19 mouse cellular contexts compared by ENCODE assay signal in genomic region chr5:124218986-124219385, GRCm38 (mm10). TPM values are rescaled to one million over a fixed set of nuclear protein-coding genes. Genes with fewer than 3 reads are reported as not detected.
A peak's percentile ranks its signal among the peaks of the same experiment; 100 is the strongest.
DNase-seq lines count a peak whose midpoint lies in the region; ATAC-seq and TF ChIP-seq lines count a peak whose summit lies in the region.
"Had no signal": no experiment of that assay in that cellular context is flagged by ENCODE, and none has a peak within 500 bp of the region (broad histone marks: within the 10 kb centered on the region; RNA-seq: fewer than 3 reads in every experiment).

No protein-coding gene starts in this region.

- peak overlapping the region; percentile 43 for H3K4me2 ChIP-seq in heart, embryonic 15.5 days
- H3K4me2 ChIP-seq: hindbrain, embryonic 13.5 days; liver, embryonic 13.5 days had no signal

- H3K36me3 ChIP-seq in heart, embryonic 10.5 days = peaks cover 14% of the 10 kb centered on the region; the same call in 1 of the 2 replicates
- H3K36me3 ChIP-seq in heart, embryonic 15.5 days = peaks cover 8% of the 10 kb centered on the region; the same call in 1 of the 2 replicates
- H3K36me3 ChIP-seq in embryonic facial prominence, embryonic 10.5 days (replicated peaks) = 0 out of 2 replicates have a peak, but pooled peaks cover 10% of the 10 kb centered on the region
- H3K36me3 ChIP-seq: hindbrain, embryonic 13.5 days had no signal

- no peaks in the 10 kb centered on the region for H3K27me3 ChIP-seq in heart, embryonic 10.5 days (ENCODE audit: insufficient read depth, poor library complexity, severe bottlenecking)
- no peaks in the 10 kb centered on the region for H3K27me3 ChIP-seq in heart, embryonic 15.5 days
- H3K27me3 ChIP-seq in embryonic facial prominence, embryonic 10.5 days (replicated peaks; ENCODE audit: low read depth, poor library complexity, severe bottlenecking) = no peaks in the 10 kb centered on the region
- H3K27me3 ChIP-seq: liver, embryonic 13.5 days; megakaryocyte, embryonic 14.5 days had no signal

- H3K9ac ChIP-seq in heart, embryonic 15.5 days = no peak overlapping the region
- H3K9ac ChIP-seq: hindbrain, embryonic 13.5 days; liver, embryonic 13.5 days had no signal

- no peaks in the 10 kb centered on the region for H3K9me3 ChIP-seq in heart, embryonic 10.5 days
- no peaks in the 10 kb centered on the region for H3K9me3 ChIP-seq in heart, embryonic 15.5 days (replicated peaks)
- no peaks in the 10 kb centered on the region for H3K9me3 ChIP-seq in embryonic facial prominence, embryonic 10.5 days
- H3K9me3 ChIP-seq: hindbrain, embryonic 13.5 days; liver, embryonic 13.5 days; megakaryocyte, embryonic 14.5 days had no signal

- peak; percentile 47; the same call in 1 of the 2 replicates for ATAC-seq in heart, embryonic 15.5 days (replicated peaks; ENCODE audit: insufficient number of reproducible peaks, insufficient read depth, low FRiP score, low read depth)
- ATAC-seq: forebrain, embryonic 14.5 days; midbrain, embryonic 16.5 days had no signal

- TF ChIP-seq CTCF in left cerebral cortex, adult 2 months (IDR thresholded peaks at IDR 0.05) = no peak

- DNase-seq in heart, adult 11 months = peak; percentile 97
- DNase-seq in heart, embryonic 10.5 days (ENCODE audit: low spot score) = no peak
- no peak for DNase-seq in left cerebral cortex, adult 2 months (ENCODE audit: extremely low spot score in 1 of 2, low spot score in 2 of 2)
- no peak for DNase-seq in left cerebral cortex, postnatal 14 days (ENCODE audit: low spot score in 2 of 2)
- peak; percentile 53 to 68 for DNase-seq in lung, postnatal 4 days
- no peak for DNase-seq in embryonic facial prominence, embryonic 10.5 days (ENCODE audit: low spot score)
- no peak for DNase-seq in ovary, postnatal 14 days (ENCODE audit: low spot score)
- DNase-seq: adrenal gland, adult 2 months; cerebellum, adult 9-10 months; embryo, embryonic 11 days; gastrocnemius, postnatal 10 days; kidney, adult 11 months; liver, embryonic 13.5 days; right cerebral cortex, postnatal 14 days had no signal

- no peak overlapping the region for H3K4me3 ChIP-seq in heart, embryonic 10.5 days
- H3K4me3 ChIP-seq in left cerebral cortex, adult 2 months = no peak overlapping the region
- H3K4me3 ChIP-seq in heart, embryonic 15.5 days = no peak overlapping the region
- no peak overlapping the region for H3K4me3 ChIP-seq in embryonic facial prominence, embryonic 10.5 days
- H3K4me3 ChIP-seq: hindbrain, embryonic 13.5 days; liver, embryonic 13.5 days; megakaryocyte, embryonic 14.5 days had no signal

- 50% methylated on average over 7 of the region's 7 CpGs for WGBS in heart, embryonic 10.5 days
- WGBS in heart, embryonic 15.5 days = 32% methylated on average over 7 of the region's 7 CpGs
- 88% methylated on average over 7 of the region's 7 CpGs for WGBS in embryonic facial prominence, embryonic 10.5 days

- intact Hi-C loops in left cerebral cortex, adult 2 months (cut with DNase I) = loop anchor here (1.0 to 2.0 kb wide), 2 partner anchors 32 to 46 kb away; no protein-coding TSS in a partner anchor
- intact Hi-C loops in left cerebral cortex, postnatal 14 days (cut with DNase I) = no loop called here

- H3K4me1 ChIP-seq in heart, embryonic 10.5 days = peaks cover 87% of the 10 kb centered on the region
- H3K4me1 ChIP-seq in heart, embryonic 15.5 days (replicated peaks) = peaks cover 99% of the 10 kb centered on the region
- H3K4me1 ChIP-seq in embryonic facial prominence, embryonic 10.5 days = peaks cover 33% of the 10 kb centered on the region

- H3K27ac ChIP-seq in heart, embryonic 10.5 days = no peak overlapping the region
- peak overlapping the region; percentile 90 for H3K27ac ChIP-seq in left cerebral cortex, adult 2 months
- peak overlapping the region; percentile 89 for H3K27ac ChIP-seq in heart, embryonic 15.5 days
- no peak overlapping the region for H3K27ac ChIP-seq in embryonic facial prominence, embryonic 10.5 days (replicated peaks)
- H3K27ac ChIP-seq: hindbrain, embryonic 13.5 days; liver, embryonic 13.5 days had no signal

RNA-seq across cellular contexts. Expression of gene Pitpnm2, which starts 30.6 kb away (rescaled TPM):
- 4.8 and 6.1 TPM in 2 replicates for polyA plus RNA-seq in heart, embryonic 10.5 days (2016; fragmentation: Nextera tagmentation; extraction: Ambion mirVana)
- 100 to 1,000 TPM; 317 to 336 TPM for total RNA-seq in left cerebral cortex, adult 2 months (2021)
- total RNA-seq in left cerebral cortex, postnatal 14 days (2021) = 100 to 1,000 TPM; 202 to 237 TPM
- polyA plus RNA-seq in heart, embryonic 15.5 days (2015; fragmentation: Nextera tagmentation; extraction: Ambion mirVana) = 4.9 and 7.9 TPM in 2 replicates
- polyA plus RNA-seq in embryonic facial prominence, embryonic 10.5 days (2016; fragmentation: Nextera tagmentation; extraction: Ambion mirVana) = 3.2 and 4.0 TPM in 2 replicates

Comparison
In these comparisons a context has a peak if more than half of its experiments do, and no peak if none do; other contexts are left out.
1. DNase-seq: peak in heart, adult 11 months (single experiment) and lung, postnatal 4 days (2 of 2); none in heart, embryonic 10.5 days (single experiment), left cerebral cortex, adult 2 months (0 of 2), left cerebral cortex, postnatal 14 days (0 of 2), embryonic facial prominence, embryonic 10.5 days (single experiment) and ovary, postnatal 14 days (single experiment).
2. H3K27ac ChIP-seq: peak in left cerebral cortex, adult 2 months (single experiment) and heart, embryonic 15.5 days (single experiment); none in heart, embryonic 10.5 days (single experiment) and embryonic facial prominence, embryonic 10.5 days (single experiment).